Mouse (Mus musculus): ENCODE data around the gene Nin. TPM values are rescaled to one million over a fixed set of nuclear protein-coding genes. Genes with fewer than 3 reads are reported as not detected.

The Nin gene
- polyA plus RNA-seq, 1 experiment: 11.5 TPM

- H3K4me3 ChIP-seq (ENCODE audit: extremely low read depth, insufficient read depth, insufficient read length): no peak overlapping the region
- H3K27me3 ChIP-seq (ENCODE audit: control insufficient read depth, insufficient read depth, low read length): no peaks in the 10 kb centered on the region
- 28% methylated on average over 5 of the region's 5 CpGs for WGBS
- no peak for TF ChIP-seq POLR2A (IDR thresholded peaks at IDR 0.05; ENCODE audit: low read depth, low read length)
- TF ChIP-seq CTCF (IDR thresholded peaks at IDR 0.05; ENCODE audit: extremely low read depth, insufficient read depth, insufficient read length, insufficient replicate concordance): peak; percentile 16; the same call in 1 of the 2 replicates
- peaks cover 2% of the 10 kb centered on the region; the same call in 1 of the 2 replicates for H3K4me1 ChIP-seq (ENCODE audit: control insufficient read depth, insufficient read depth, insufficient read length)
- peak in 1 of 2 experiments; percentile 30 for DNase-seq (ENCODE audit: low read depth in 1 of 2, low spot score in 2 of 2)
- H3K27ac ChIP-seq (ENCODE audit: insufficient read depth, low read length): no peak overlapping the region
- no peaks in the 10 kb centered on the region for H3K36me3 ChIP-seq (ENCODE audit: control insufficient read depth, insufficient read depth, low read length)
Observed at GRCm38 (mm10) chr12:70129105-70129504, 15.6 kb upstream of the Nin start.

- 87% methylated on average over 4 of the region's 4 CpGs for WGBS
- TF ChIP-seq POLR2A (IDR thresholded peaks at IDR 0.05; ENCODE audit: low read depth, low read length) (no peak), CTCF (IDR thresholded peaks at IDR 0.05; ENCODE audit: extremely low read depth, insufficient read depth, insufficient read length, insufficient replicate concordance) (no peak)
- H3K4me3 ChIP-seq (ENCODE audit: extremely low read depth, insufficient read depth, insufficient read length): no peak overlapping the region
- H3K27me3 ChIP-seq (ENCODE audit: control insufficient read depth, insufficient read depth, low read length): no peaks in the 10 kb centered on the region
- DNase-seq (ENCODE audit: low read depth in 1 of 2, low spot score in 2 of 2): no peak
- peaks cover 2% of the 10 kb centered on the region; the same call in 1 of the 2 replicates for H3K4me1 ChIP-seq (ENCODE audit: control insufficient read depth, insufficient read depth, insufficient read length)
- H3K27ac ChIP-seq (ENCODE audit: insufficient read depth, low read length): no peak overlapping the region
- no peaks in the 10 kb centered on the region for H3K36me3 ChIP-seq (ENCODE audit: control insufficient read depth, insufficient read depth, low read length)
Observed at GRCm38 (mm10) chr12:70126626-70127025, 13.1 kb upstream of the Nin start.

- Histone ChIP-seq H3K27me3 (ENCODE audit: control insufficient read depth, insufficient read depth, low read length) (no peaks in the 10 kb centered on the region), H3K4me3 (ENCODE audit: extremely low read depth, insufficient read depth, insufficient read length) (no peak overlapping the region), H3K4me1 (ENCODE audit: control insufficient read depth, insufficient read depth, insufficient read length) (no peaks in the 10 kb centered on the region), H3K27ac (ENCODE audit: insufficient read depth, low read length) (no peak overlapping the region), H3K36me3 (ENCODE audit: control insufficient read depth, insufficient read depth, low read length) (no peaks in the 10 kb centered on the region)
- DNase-seq (ENCODE audit: low read depth in 1 of 2, low spot score in 2 of 2): no peak
- WGBS: 37% methylated on average over 2 of the region's 2 CpGs
- TF ChIP-seq CTCF (IDR thresholded peaks at IDR 0.05; ENCODE audit: extremely low read depth, insufficient read depth, insufficient read length, insufficient replicate concordance) (no peak), POLR2A (IDR thresholded peaks at IDR 0.05; ENCODE audit: low read depth, low read length) (no peak)
Observed at GRCm38 (mm10) chr12:70119552-70119951, 6.0 kb upstream of the Nin start.

- no peaks in the 10 kb centered on the region for H3K27me3 ChIP-seq (ENCODE audit: control insufficient read depth, insufficient read depth, low read length)
- TF ChIP-seq POLR2A (IDR thresholded peaks at IDR 0.05; ENCODE audit: low read depth, low read length) (no peak), CTCF (IDR thresholded peaks at IDR 0.05; ENCODE audit: extremely low read depth, insufficient read depth, insufficient read length, insufficient replicate concordance) (no peak)
- 91% methylated on average over 10 of the region's 10 CpGs for WGBS
- no peak for DNase-seq (ENCODE audit: low read depth in 1 of 2, low spot score in 2 of 2)
- H3K27ac ChIP-seq (ENCODE audit: insufficient read depth, low read length): no peak overlapping the region
- no peaks in the 10 kb centered on the region for H3K4me1 ChIP-seq (ENCODE audit: control insufficient read depth, insufficient read depth, insufficient read length)
- H3K36me3 ChIP-seq (ENCODE audit: control insufficient read depth, insufficient read depth, low read length): no peaks in the 10 kb centered on the region
- H3K4me3 ChIP-seq (ENCODE audit: extremely low read depth, insufficient read depth, insufficient read length): no peak overlapping the region
Observed at GRCm38 (mm10) chr12:70118721-70119345, 5.3 kb upstream of the Nin start.

- 87% methylated on average over 10 of the region's 10 CpGs for WGBS
- TF ChIP-seq POLR2A (IDR thresholded peaks at IDR 0.05; ENCODE audit: low read depth, low read length) (no peak), CTCF (IDR thresholded peaks at IDR 0.05; ENCODE audit: extremely low read depth, insufficient read depth, insufficient read length, insufficient replicate concordance) (no peak)
Observed at GRCm38 (mm10) chr12:70117146-70117545, 3.6 kb upstream of the Nin start.

GRCm38 (mm10) chr12:70112090-70112383 lies 1.5 kb downstream of the Nin start:
- TF ChIP-seq POLR2A (IDR thresholded peaks at IDR 0.05; ENCODE audit: low read depth, low read length): no peak
- TF ChIP-seq CTCF (IDR thresholded peaks at IDR 0.05; ENCODE audit: extremely low read depth, insufficient read depth, insufficient read length, insufficient replicate concordance): no peak
- no peak for DNase-seq (ENCODE audit: low read depth in 1 of 2, low spot score in 2 of 2)
- no peak overlapping the region for H3K27ac ChIP-seq (ENCODE audit: insufficient read depth, low read length)
- H3K4me1 ChIP-seq (ENCODE audit: control insufficient read depth, insufficient read depth, insufficient read length): peaks cover 12% of the 10 kb centered on the region; the same call in 1 of the 2 replicates
- H3K4me3 ChIP-seq (ENCODE audit: extremely low read depth, insufficient read depth, insufficient read length): peak overlapping the region; percentile 80
- no peaks in the 10 kb centered on the region for H3K36me3 ChIP-seq (ENCODE audit: control insufficient read depth, insufficient read depth, low read length)
- no peaks in the 10 kb centered on the region for H3K27me3 ChIP-seq (ENCODE audit: control insufficient read depth, insufficient read depth, low read length)
- WGBS: 7% methylated on average over 16 of the region's 16 CpGs

More at GRCm38 (mm10) chr12:70117146-70117545, 3.6 kb upstream of the Nin start:
- H3K4me1 ChIP-seq (ENCODE audit: control insufficient read depth, insufficient read depth, insufficient read length): no peaks in the 10 kb centered on the region
- no peak overlapping the region for H3K4me3 ChIP-seq (ENCODE audit: extremely low read depth, insufficient read depth, insufficient read length)
- H3K27me3 ChIP-seq (ENCODE audit: control insufficient read depth, insufficient read depth, low read length): no peaks in the 10 kb centered on the region
- no peak overlapping the region for H3K27ac ChIP-seq (ENCODE audit: insufficient read depth, low read length)
- H3K36me3 ChIP-seq (ENCODE audit: control insufficient read depth, insufficient read depth, low read length): no peaks in the 10 kb centered on the region
- no peak for DNase-seq (ENCODE audit: low read depth in 1 of 2, low spot score in 2 of 2)

GRCm38 (mm10) chr12:70111367-70112089 lies 2.0 kb downstream of the Nin start:
- peaks cover 13% of the 10 kb centered on the region; the same call in 1 of the 2 replicates for H3K4me1 ChIP-seq (ENCODE audit: control insufficient read depth, insufficient read depth, insufficient read length)
- TF ChIP-seq CTCF (IDR thresholded peaks at IDR 0.05; ENCODE audit: extremely low read depth, insufficient read depth, insufficient read length, insufficient replicate concordance) (no peak), POLR2A (IDR thresholded peaks at IDR 0.05; ENCODE audit: low read depth, low read length) (peak; percentile 48)
- peak overlapping the region; percentile 85 for H3K27ac ChIP-seq (ENCODE audit: insufficient read depth, low read length)
- peak in 1 of 2 experiments; percentile 70 for DNase-seq (ENCODE audit: low read depth in 1 of 2, low spot score in 2 of 2)
- H3K27me3 ChIP-seq (ENCODE audit: control insufficient read depth, insufficient read depth, low read length): no peaks in the 10 kb centered on the region
- no peaks in the 10 kb centered on the region for H3K36me3 ChIP-seq (ENCODE audit: control insufficient read depth, insufficient read depth, low read length)
- peak overlapping the region; percentile 80 for H3K4me3 ChIP-seq (ENCODE audit: extremely low read depth, insufficient read depth, insufficient read length)
- under 1% methylated on average over 99 of the region's 101 CpGs for whole genome bisulfite sequencing

Data from spleen, adult 2 months (tissue).